Mouse (Mus musculus) ovary, postnatal 36 days (tissue): ENCODE measurements around the gene Kctd17.

Experiments
- DNase-seq: peaks from one replicate; pipeline ENCODE4 v3.0.0; 2022; ENCODE audit warnings: low spot score, mixed read lengths

Kctd17 gene

DNA sequence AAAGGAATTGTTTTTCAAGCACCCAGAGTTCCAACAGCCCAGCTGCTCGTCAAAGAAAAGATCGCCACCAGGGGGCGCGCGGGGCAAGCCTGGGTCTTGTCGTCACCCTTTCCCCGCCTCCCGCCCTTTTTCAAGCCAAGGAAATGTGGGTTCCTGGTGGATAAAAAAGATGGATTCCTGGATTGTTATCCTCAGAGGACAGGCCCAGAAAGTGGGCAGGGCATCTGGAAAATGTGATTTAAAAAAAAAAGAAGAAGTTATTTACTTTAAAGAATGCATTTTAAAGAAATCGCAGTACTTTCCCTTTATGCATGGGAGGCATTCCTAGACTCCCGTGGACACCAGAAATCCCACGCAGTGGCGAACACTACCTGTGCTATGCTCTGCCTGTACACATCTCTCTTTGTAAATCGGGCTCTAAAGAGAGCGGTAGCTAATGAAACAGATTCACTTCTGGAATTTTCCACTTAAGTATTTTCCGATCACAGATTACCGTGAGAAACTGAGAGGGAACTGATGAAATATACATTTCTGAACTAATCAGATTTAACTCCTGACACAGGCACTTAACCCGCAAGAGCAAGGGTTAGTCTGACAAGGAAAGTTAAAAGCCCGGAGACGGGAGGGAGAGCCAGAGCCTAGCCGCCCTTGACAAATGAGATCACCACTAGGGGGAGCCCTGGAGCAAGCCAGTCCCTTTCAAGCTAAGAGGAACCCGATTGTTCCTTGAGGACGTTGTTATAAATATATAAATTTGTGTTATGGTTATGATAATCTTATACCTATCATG lies 19.6 kb downstream of the Kctd17 start:
- DNase-seq: peak; percentile 93

DNA sequence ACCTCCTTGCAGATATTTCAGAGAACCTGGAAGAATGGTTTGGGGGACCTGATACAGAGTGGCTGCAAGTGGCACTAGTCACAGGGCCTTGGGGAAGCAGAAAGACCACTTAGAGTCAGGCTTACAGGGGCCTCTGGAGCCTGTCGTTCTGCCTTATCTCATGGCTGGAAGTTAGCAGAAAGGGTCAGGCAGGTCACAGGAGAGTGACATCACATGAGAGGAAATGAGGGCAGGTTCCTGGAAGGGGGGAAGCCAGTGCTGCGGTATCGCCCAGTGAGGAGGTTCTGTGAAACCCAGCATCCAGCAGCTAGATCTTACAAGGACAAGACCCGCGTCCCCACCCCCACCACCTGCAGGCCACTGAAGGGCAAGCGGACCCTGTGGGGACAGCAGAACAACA lies 20.8 kb downstream of the Kctd17 start:
- no peak for DNase-seq

DNA sequence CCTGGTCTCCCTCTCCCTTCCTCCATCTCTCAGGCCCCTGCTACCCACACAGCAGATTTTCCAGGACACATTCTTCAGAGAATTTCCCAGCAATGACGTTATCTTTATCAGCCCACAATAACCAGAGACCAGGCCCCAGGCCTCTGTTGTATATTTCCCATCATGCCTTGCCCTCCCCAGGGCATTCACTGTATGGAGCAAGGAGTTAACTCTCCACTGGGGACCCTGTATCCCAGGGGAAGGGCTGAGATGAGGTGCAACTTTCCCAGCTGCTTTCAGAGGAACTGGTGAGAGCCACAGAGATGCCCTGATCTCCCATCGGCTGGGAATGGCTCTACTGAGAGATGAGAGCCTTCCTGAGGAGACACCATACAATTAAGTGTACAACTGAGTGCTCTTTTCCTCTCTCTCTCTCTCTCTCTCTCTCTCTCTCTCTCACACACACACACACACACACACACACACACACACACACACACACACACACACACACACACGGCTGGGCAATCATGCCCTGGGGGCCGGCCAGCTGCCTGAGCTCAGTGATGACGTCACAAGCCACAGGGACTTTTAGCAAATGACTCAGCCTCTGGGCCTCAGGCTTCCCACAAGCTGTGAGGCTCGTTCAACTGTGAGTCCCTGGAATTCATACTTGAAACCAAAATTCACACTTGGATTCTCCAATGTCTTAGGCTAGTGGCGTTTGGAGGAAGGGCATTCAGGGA lies 21.5 kb downstream of the Kctd17 start:
- no peak for DNase-seq

DNA sequence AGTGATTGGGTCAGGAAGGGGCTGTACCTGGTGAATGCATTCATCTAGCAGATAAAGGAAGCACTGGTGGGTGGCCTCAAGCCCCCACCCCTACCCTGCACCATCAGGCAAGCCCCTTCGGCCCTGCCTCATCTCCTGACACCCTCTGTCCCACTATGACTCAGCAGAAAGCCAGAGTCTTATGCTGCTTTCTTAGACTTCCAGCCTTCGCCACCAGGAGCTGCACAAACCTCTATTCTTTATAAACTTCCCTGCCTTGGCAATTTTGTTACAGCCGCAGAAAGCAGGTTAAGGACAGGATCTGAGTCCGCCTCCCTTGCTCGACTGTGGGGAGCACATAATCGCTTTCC lies 22.0 kb downstream of the Kctd17 start:
- no peak for DNase-seq

GRCm38 (mm10) chr15:78451201-78451600 lies 22.8 kb downstream of the Kctd17 start:
- DNase-seq: no peak

DNA sequence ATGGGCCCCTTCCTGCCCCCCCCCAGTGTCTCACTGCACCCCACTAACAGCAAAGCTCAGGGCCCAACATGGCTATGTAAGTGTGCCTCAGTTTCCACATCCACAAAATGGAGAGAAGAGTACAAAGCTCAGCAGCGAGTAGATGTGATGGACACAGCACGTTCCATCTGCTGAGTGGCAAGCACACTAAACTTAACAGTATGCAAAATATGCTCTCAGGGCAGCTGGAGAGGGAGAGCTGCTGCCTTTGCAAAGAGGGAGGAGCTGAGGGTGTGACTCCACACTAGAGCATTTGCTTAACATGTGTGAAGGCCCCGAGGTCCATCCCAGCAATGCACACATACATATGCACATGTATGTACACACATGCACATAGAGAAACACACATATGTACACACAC lies 24.6 kb downstream of the Kctd17 start:
- no peak for DNase-seq

- DNase-seq: no peak
Observed at GRCm38 (mm10) chr15:78455168-78455567, 26.8 kb downstream of the Kctd17 start.

GRCm38 (mm10) chr15:78456051-78456450 lies 27.7 kb downstream of the Kctd17 start:
- no peak for DNase-seq

DNA sequence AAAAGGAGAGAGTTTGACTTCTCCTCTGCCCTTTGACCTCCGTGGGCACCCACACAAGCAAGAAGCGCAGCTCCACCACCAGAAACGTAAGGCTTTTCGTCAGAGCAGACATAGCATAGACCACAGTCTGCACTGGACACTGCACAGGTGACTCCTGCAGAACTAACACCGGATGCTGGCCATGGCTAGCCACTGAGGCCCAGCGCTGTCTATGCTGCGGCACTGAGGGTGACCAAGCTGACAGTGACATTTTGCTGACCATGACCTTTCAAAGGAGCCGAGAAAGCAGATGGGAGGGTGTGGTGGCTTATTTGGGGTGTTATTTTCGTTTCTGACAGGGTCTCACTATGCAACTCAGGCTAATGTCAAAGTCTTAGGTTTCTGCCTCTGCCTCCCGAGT lies 28.8 kb downstream of the Kctd17 start:
- no peak for DNase-seq

DNA sequence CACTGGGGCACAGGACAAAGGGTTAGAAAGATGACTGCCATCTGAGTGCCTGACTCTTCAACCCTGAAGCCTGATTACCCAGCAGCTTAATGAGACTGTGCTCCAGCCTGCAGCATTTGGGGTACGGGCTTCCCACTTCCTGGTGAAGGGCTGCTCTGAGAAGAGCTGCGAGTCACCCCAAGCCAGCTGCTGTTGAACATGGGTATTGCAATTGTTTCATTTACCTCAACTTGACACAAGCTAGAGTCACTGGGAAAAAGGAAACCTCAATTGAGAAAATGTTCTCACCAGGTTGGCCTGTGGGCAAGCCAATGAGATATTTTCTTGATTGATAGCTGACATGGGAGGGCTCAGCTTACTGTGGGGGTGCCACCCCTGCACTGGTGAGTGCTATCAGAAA lies 34.6 kb downstream of the Kctd17 start:
- DNase-seq: no peak

DNA sequence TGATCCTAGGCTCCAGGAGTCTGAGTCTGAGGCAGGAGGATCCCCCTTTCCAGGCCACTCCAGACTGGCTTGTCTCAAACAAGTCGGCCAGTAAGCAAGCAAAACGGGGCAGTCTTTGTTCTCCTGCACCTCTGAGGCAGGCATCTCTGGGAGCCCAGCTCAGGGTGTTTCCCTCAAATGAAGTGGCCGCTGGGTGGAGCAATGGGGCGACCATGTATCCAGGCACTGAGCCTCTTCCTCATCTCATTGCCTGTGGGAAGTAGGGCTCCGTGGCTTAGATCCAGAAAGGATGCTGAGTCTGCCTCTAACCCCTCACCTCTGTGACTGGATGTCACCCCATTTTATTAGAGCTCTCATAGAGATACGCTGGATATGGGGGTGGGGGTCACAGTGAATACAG lies 38.4 kb downstream of the Kctd17 start:
- no peak for DNase-seq

DNA sequence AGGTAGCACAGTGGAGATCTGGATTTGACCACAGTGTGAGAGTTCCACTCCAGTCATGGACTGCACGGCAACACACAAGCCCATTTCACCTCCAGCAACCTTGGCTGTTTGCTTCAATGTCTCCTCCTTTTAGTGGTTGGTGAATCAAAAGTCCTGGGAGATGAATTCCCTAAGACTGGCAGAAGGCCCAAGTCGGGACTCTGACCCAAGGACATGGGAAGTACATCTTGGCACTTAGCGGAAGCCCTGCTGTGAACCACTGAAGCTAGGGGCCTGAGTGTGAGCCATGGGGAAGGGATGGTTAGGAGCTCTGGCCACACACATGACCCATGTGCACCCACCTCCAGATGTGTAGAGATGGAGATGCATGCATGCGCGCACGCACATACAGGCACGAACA lies 39.2 kb downstream of the Kctd17 start:
- DNase-seq: no peak

DNA sequence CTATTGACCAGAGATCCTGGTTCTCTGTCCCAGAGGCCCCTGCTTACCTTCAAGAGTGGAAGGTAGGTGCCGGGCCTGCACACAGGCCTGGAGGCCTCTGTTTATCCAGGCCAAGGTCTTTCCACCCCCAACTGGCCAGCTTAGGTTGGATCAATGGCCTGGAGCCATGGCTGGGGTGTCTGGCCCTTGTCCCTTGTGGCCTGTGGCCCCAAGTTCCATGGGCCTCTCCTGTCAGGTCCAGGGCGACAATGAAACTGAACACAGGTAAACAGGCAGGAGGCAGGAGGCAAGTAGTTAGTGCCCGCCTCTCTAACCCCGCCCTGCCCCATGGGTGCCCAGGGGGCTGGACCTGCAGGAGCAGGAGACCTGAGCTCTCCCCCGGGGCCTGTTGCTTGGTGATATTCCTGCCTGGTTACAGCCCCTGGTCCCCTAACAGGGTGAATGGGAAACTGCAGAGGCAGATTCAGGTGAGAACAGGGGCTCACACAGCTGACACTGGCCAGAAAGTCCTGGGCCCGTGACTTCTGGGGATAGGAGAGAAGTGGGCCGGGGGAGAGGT lies 40.1 kb downstream of the Kctd17 start, which contains the start of gene Tmprss6:
Gene Tmprss6 (minus strand): TSS at position 256 of the 559 bp plus-strand sequence.
- no peak for DNase-seq

DNA sequence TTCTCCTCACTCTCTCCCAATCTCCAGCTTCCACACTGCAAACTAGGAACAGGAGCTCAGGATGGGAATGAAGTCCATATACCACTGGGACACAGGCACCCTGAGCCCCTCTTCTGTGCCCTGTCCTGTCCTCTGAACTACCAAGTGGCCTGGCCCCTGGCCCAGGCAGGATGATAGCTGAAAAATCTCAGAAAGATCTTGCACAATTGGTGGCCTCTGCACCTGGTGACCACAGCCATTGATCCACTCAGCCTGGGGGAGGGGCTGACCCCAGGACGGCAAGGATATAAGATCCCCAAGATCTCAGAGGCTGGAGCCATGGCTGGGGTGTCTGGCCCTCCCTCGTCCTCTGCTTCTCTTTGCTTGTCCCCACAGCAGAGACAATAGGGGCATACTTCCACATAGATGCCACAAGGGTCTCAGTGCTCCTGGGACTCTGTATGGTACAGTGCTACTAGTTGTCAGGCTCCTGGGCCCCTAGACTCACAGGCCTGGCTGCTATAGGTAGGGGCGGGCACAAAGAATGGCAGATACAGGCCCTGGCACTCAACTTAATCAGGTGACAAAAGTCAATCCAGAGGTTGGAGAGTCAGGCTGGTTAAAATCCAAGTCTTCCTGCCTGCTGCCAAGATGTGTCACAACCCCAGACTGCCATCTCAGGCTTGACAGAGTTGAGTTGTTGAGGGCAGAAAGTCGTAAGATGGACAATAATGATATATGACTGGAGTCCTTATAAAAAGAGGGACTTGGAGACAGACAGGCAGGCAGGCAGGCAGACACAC lies 42.3 kb downstream of the Kctd17 start:
- no peak for DNase-seq

- DNase-seq: no peak
Observed at GRCm38 (mm10) chr15:78471902-78472301, 43.5 kb downstream of the Kctd17 start.

GRCm38 (mm10) chr15:78473442-78473841 lies 45.1 kb downstream of the Kctd17 start:
- DNase-seq: no peak

GRCm38 (mm10) chr15:78475604-78476031 lies 47.3 kb downstream of the Kctd17 start:
- no peak for DNase-seq

- DNase-seq: no peak
Observed at GRCm38 (mm10) chr15:78476878-78477277, 48.5 kb downstream of the Kctd17 start.

GRCm38 (mm10) chr15:78478073-78478472 lies 49.7 kb downstream of the Kctd17 start:
- no peak for DNase-seq

- no peak for DNase-seq
Observed at GRCm38 (mm10) chr15:78479470-78479869, 51.1 kb downstream of the Kctd17 start.

DNA sequence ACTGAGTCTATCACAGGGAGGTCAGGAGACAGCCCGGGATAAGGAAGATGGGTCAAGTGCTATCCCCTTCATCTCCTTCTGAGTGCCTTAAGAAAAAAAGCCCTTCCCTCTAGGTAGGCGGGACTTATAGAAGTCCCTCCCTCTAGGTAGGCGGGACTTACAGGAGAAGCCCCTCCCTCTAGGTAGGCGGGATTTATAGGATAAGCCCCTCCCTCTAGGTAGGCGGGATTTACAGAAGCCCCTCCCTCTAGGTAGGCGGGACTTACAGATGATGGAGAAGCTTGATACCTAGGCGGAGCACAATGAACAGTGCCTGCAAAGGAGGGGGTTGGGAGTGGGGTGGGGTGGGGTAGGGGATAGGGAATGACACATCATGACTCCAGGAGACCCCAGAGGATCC lies 51.7 kb downstream of the Kctd17 start:
- no peak for DNase-seq

GRCm38 (mm10) chr15:78480991-78481390 lies 52.6 kb downstream of the Kctd17 start:
- DNase-seq: no peak
